Mouse (Mus musculus) gastrocnemius, adult 8-10 months (tissue): Measurements from ENCODE around the gene Ints12. TPM values are rescaled to one million over a fixed set of nuclear protein-coding genes. Genes with fewer than 3 reads are reported as not detected.

Source experiments
- DNase-seq, 2 experiments: peaks; one replicate each; pipeline ENCODE4 v3.0.0; 2022; ENCODE audit warnings: low spot score in 2 of 2
- total RNA-seq, 4 experiments: library from RNA; stranded (reverse); gene quantifications; 2 replicates each; pipeline ENCODE4 v1.2.4; 2022

Ints12 gene
- total RNA-seq, 4 experiments from 2014 or later, result 7.0 to 11.6 (median 8.9) TPM

DNA sequence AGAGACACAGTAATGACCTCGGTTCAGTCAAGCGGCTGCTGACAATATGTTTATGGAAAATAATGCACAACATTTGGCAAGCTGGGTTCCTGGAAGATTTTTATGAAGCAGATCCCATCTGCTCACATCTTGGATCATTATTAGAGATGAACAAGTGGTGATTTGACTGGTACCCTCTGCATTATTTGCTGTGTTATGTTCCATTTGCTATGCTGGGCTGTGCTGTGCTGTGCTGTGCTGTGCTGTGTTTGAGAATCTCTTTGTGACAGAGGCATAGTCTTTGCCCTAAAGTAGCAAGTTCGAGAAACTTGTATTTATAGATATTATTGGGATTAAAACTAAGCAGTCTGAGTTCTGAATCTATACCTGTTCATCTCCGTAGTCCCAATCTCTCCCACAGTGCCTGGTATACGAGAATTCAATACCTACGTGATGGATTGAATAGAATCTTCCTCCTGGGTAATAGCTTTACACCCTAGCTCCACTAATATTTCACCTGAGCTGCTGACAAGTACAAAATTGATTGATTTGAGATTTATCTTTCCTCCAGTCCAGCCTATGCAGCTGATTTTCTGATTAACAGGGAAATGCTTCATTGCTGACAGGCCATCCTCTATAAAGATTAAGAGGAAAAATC is 53.0 kb downstream of the Ints12 start:
- no peak for DNase-seq

DNA sequence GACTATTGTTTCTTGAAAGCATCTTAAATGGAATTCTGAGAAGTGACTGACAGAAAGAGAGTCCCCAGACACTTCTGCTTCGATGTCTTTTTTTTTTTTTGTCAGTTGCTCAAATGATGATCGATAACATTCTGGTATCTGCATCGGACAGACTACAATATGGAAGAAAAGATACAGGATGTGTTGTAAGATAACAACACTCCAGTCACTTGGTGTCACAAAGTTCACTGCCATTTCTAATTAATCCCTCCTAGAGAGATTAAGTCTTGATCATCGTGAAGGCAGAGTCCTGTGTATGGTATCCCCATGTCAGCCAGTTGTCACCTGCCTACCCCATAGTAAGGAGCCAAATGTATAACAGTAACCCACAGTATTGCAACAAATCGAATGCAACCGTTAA is 60.0 kb downstream of the Ints12 start:
- no peak for DNase-seq

DNA sequence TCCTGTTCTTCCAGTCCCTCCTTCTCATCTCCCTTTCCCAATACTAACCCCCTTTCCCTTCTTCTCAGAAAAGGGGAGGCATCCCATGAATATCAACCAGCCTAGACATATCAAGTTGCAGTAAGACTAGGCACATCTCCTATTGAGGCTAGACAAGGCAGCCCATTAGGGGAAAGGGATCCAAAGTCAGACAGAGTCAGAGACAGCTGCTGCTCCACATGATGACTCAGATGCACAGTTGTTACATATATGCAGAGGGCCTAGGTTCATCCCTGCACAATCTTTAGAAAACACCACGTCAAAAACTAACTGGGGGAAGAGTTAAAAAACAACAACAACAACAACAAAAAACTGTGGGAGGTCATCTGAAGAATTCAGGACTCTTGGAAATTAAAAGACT is 61.2 kb downstream of the Ints12 start:
- DNase-seq, result no peak

DNA sequence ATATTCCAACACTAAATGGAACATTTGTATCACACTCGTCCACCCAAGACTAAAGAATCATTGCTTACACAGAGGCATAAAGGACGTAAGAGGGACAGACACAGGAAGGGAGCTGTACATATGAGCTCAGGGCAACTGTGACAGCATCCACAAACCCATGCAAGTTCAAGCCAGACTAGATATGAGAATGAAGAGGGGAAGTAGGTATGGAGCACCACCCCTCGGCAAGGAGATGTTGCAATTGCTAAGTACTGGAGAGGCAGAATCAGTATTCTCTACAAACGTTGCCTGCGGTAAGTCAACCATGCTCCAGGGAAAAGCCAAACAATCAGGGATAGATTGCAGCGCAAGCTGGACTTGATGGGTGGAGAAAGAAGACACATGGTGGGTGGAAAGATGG is 62.0 kb downstream of the Ints12 start:
- DNase-seq, result no peak

DNA sequence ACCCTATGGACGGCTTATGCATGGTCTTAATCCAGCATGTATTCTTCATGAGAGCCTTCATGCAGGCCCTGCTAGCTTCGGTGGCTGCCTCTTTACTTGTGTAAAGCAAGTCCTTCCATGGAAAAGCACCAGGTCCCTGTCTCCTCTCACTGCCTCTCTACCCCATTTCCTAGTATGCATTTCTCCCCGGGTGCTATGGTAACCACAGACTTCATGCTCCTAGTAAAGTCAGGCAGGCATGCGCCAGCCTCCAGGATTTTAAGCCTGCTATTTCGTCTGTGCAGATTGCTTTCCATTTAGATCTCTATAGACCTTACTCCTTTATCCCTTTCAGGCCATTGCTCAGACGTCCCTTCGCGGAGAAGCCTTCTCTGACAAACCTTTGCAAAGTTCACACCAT is 63.0 kb downstream of the Ints12 start:
- DNase-seq, result no peak

DNA sequence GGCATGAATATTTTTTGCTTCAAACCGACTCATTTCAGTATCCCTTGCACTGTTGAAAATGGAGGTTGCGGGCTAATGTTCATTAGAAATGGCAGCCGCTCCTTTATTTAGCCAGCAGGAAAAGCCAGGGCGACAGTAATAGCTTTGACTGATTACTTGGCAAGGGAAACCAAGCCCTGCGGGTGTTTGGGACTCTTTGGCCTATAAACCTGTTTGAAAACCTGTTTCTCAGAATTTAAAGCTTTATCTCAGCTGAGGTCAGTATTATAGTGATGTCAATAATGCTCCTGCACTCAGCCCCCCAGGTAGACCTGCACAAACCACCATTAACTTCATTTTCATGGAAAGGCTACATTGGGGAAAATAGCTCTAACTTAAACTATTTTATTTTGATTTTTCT is 66.6 kb downstream of the Ints12 start:
- no peak for DNase-seq

Other genes with a start within 250 kb of the Ints12 start
- gene Npnt, start 141.5 kb upstream of the Ints12 start, total RNA-seq, result 1 to 10 TPM; 1.1 to 6.7 (median 3.8) TPM
- 1 to 10 TPM; 1.8 to 2.4 (median 2.1) TPM for gene Gstcd, start 193 bp downstream of the Ints12 start, total RNA-seq
- not detected for gene Arhgef38, start 143.1 kb downstream of the Ints12 start, total RNA-seq
- 10 to 100 TPM; 46.1 to 54.6 (median 49.8) TPM for gene Ppa2, start 218.3 kb downstream of the Ints12 start, total RNA-seq